Mouse (Mus musculus): ENCODE measurements around the gene Jtb. TPM values are rescaled to one million over a fixed set of nuclear protein-coding genes. Genes with fewer than 3 reads are reported as not detected.

The Jtb gene
- polyA plus RNA-seq, 1 experiment = 84.2 TPM

DNA sequence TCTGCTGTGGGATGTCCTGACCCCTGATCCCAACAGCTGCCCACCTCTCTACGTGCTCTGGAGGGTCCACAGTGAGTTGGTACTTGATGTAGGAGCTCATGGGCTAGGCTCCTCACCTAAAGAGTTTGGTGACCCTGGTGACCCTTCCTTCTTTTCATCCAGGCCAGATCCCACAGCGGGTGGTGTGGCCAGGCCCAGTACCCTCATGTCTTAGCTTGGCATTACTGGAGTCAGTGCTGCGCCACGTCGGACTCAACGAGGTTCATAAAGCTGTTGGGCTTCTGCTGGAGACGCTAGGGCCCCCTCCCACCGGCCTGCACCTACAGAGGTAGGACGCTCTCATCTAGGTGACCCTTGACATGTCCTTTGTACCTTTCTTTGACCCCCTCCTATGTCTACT, 47.8 kb downstream of the Jtb start:
- Histone ChIP-seq H3K4me3 (ENCODE audit: low read depth, low read length) (no peak overlapping the region), H3K36me3 (ENCODE audit: control insufficient read depth, insufficient read depth, low read length) (peaks cover 8% of the 10 kb centered on the region; the same call in 1 of the 2 replicates), H3K4me1 (ENCODE audit: control insufficient read depth, insufficient read depth, insufficient read length, low read length) (no peaks in the 10 kb centered on the region), H3K27ac (ENCODE audit: insufficient read depth, low read depth, low read length) (no peak overlapping the region), H3K27me3 (ENCODE audit: control insufficient read depth, insufficient read depth, low read length) (no peaks in the 10 kb centered on the region; the same call in 1 of the 2 replicates)
- 95% methylated on average over 9 of the region's 9 CpGs for WGBS
- TF ChIP-seq CTCF (IDR thresholded peaks at IDR 0.05; ENCODE audit: extremely low read depth, insufficient read length, insufficient replicate concordance, low read depth, low read length) (no peak), POLR2A (IDR thresholded peaks at IDR 0.05; ENCODE audit: low read depth, low read length) (no peak)

DNA sequence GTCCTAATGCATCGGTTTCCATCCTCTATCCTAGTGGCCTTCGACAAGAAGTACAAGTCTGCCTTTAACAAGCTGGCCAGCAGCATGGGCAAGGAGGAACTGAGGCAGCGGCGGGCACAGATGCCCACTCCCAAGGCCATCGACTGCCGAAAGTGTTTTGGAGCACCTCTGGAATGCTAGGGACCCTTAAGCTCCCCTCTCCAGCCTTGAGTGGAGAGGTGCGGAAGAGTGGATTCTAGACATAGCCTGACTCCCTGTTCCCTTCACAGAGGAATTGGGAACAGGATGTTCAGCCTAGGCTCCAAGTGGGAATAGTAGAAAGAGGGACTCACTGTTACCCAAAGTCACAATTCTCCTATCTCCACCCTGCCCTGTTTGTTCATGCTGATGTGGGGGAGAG, 48.3 kb downstream of the Jtb start:
- WGBS = 93% methylated on average over 7 of the region's 7 CpGs
- H3K36me3 ChIP-seq (ENCODE audit: control insufficient read depth, insufficient read depth, low read length) = peaks cover 8% of the 10 kb centered on the region; the same call in 1 of the 2 replicates

DNA sequence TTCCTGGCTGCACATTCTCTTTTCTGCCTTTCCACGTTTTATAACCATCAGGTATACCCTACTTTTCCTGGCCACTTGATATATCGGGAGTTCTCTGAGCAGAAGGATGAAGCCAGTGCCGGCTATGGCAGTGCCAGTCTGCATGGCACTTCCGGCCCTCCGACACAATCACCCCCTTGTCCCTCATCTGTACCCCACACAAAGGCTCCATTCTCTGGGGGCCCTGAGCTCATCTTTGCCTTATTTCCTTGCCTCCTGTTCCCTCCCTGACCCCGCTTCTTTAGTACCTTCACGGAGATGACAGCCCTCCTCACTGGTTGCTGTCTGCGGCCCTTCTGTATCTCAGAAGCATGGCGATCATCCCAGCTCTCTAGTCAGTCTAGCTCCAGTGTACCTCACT, 49.3 kb downstream of the Jtb start:
- Histone ChIP-seq H3K27me3 (ENCODE audit: control insufficient read depth, insufficient read depth, low read length) (no peaks in the 10 kb centered on the region; the same call in 1 of the 2 replicates), H3K36me3 (ENCODE audit: control insufficient read depth, insufficient read depth, low read length) (peaks cover 8% of the 10 kb centered on the region; the same call in 1 of the 2 replicates), H3K27ac (ENCODE audit: insufficient read depth, low read depth, low read length) (no peak overlapping the region), H3K4me1 (ENCODE audit: control insufficient read depth, insufficient read depth, insufficient read length, low read length) (no peaks in the 10 kb centered on the region), H3K4me3 (ENCODE audit: low read depth, low read length) (no peak overlapping the region)
- TF ChIP-seq CTCF (IDR thresholded peaks at IDR 0.05; ENCODE audit: extremely low read depth, insufficient read length, insufficient replicate concordance, low read depth, low read length) (no peak), POLR2A (IDR thresholded peaks at IDR 0.05; ENCODE audit: low read depth, low read length) (no peak)
- 94% methylated on average over 9 of the region's 9 CpGs for WGBS

More for the DNA sequence above, 48.3 kb downstream of the Jtb start:
- H3K4me3 ChIP-seq (ENCODE audit: low read depth, low read length) = no peak overlapping the region
- no peaks in the 10 kb centered on the region; the same call in 1 of the 2 replicates for H3K27me3 ChIP-seq (ENCODE audit: control insufficient read depth, insufficient read depth, low read length)
- TF ChIP-seq CTCF (IDR thresholded peaks at IDR 0.05; ENCODE audit: extremely low read depth, insufficient read length, insufficient replicate concordance, low read depth, low read length) (no peak), POLR2A (IDR thresholded peaks at IDR 0.05; ENCODE audit: low read depth, low read length) (no peak)
- H3K27ac ChIP-seq (ENCODE audit: insufficient read depth, low read depth, low read length) = no peak overlapping the region
- no peaks in the 10 kb centered on the region for H3K4me1 ChIP-seq (ENCODE audit: control insufficient read depth, insufficient read depth, insufficient read length, low read length)

DNA sequence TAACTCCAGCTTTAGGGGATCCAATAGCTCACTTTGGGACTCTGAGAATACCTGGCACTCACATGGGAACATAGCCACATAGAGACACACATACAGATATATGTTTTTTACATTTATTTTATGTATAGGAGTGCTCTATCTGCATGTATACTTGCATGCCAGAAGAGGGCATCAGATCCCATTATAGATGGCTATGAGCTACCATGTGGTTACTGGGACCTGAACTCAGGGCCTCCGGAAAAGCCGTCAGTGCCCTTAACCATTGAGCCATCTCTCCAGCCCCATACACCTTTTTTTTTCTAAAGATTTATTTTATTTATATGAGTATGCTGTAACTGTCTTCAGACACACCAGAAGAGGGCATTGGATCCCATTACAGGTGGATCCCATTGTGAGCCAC, 52.8 kb downstream of the Jtb start:
- no peak for TF ChIP-seq POLR2A (IDR thresholded peaks at IDR 0.05; ENCODE audit: low read depth, low read length)
- TF ChIP-seq CTCF (IDR thresholded peaks at IDR 0.05; ENCODE audit: extremely low read depth, insufficient read length, insufficient replicate concordance, low read depth, low read length) = no peak
- WGBS = 94% methylated on average over 2 of the region's 2 CpGs
- H3K27me3 ChIP-seq (ENCODE audit: control insufficient read depth, insufficient read depth, low read length) = no peaks in the 10 kb centered on the region; the same call in 1 of the 2 replicates
- no peak overlapping the region for H3K27ac ChIP-seq (ENCODE audit: insufficient read depth, low read depth, low read length)
- no peaks in the 10 kb centered on the region for H3K4me1 ChIP-seq (ENCODE audit: control insufficient read depth, insufficient read depth, insufficient read length, low read length)
- H3K4me3 ChIP-seq (ENCODE audit: low read depth, low read length) = no peak overlapping the region
- peaks cover 3% of the 10 kb centered on the region; the same call in 1 of the 2 replicates for H3K36me3 ChIP-seq (ENCODE audit: control insufficient read depth, insufficient read depth, low read length)

Other genes starting within 250 kb of the Jtb start
- gene Hax1, start 232.8 kb upstream of the Jtb start, polyA plus RNA-seq (2012; rRNA removed) = 11.6 and 22.1 TPM in 2 replicates
- gene 4933434E20Rik, start 180.0 kb upstream of the Jtb start, polyA plus RNA-seq (2012; rRNA removed) = 12.9 and 18.1 TPM in 2 replicates
- 26.4 and 52.2 TPM in 2 replicates for gene Ubap2l, start 179.0 kb upstream of the Jtb start, polyA plus RNA-seq (2012; rRNA removed)
- gene Tpm3, start 158.9 kb upstream of the Jtb start, polyA plus RNA-seq (2012; rRNA removed) = 45.4 and 101 TPM in 2 replicates
- gene Nup210l, start 127.5 kb upstream of the Jtb start, polyA plus RNA-seq (2012; rRNA removed) = 0.10 and 0.15 TPM in 2 replicates
- gene Rps27, start 17.9 kb upstream of the Jtb start, polyA plus RNA-seq (2012; rRNA removed) = 581 and 835 TPM in 2 replicates
- 1.1 and 2.0 TPM in 2 replicates for gene Rab13, start 17.9 kb upstream of the Jtb start, polyA plus RNA-seq (2012; rRNA removed)
- gene Creb3l4, start 11.9 kb downstream of the Jtb start, polyA plus RNA-seq (2012; rRNA removed) = 6.6 and 7.0 TPM in 2 replicates
- 46.2 and 72.7 TPM in 2 replicates for gene Slc39a1, start 16.6 kb downstream of the Jtb start, polyA plus RNA-seq (2012; rRNA removed)
- gene Crtc2, start 22.6 kb downstream of the Jtb start, polyA plus RNA-seq (2012; rRNA removed) = 31.4 and 57.0 TPM in 2 replicates
- 10.7 and 14.1 TPM in 2 replicates for gene Dennd4b, start 33.6 kb downstream of the Jtb start, polyA plus RNA-seq (2012; rRNA removed)
- 9.0 and 15.1 TPM in 2 replicates for gene Gatad2b, start 61.6 kb downstream of the Jtb start, polyA plus RNA-seq (2012; rRNA removed)
- 3.7 and 5.9 TPM in 2 replicates for gene Slc27a3, start 158.3 kb downstream of the Jtb start, polyA plus RNA-seq (2012; rRNA removed)
- 13.6 and 22.4 TPM in 2 replicates for gene Ints3, start 202.0 kb downstream of the Jtb start, polyA plus RNA-seq (2012; rRNA removed)
- gene Npr1, start 234.3 kb downstream of the Jtb start, polyA plus RNA-seq (2012; rRNA removed) = 5.1 and 5.9 TPM in 2 replicates
- 4.3 and 5.9 TPM in 2 replicates for gene Ilf2, start 244.5 kb downstream of the Jtb start, polyA plus RNA-seq (2012; rRNA removed)

All from small intestine, adult 2 months (tissue).